ENCODE assay signal across 8 mouse cellular contexts in genomic region chr4:62695946-62696345, GRCm38 (mm10).
DNase-seq lines count a peak whose midpoint lies in the region; ATAC-seq and TF ChIP-seq lines count a peak whose summit lies in the region.
"Had no signal": no experiment of that assay in that cellular context is flagged by ENCODE, and none has a peak within 500 bp of the region (broad histone marks: within the 10 kb centered on the region; RNA-seq: fewer than 3 reads in every experiment).

No protein-coding gene starts in this region.

- 0 out of 2 replicates have a peak overlapping the region, but pooled peaks have one; percentile 11 for H3K9ac ChIP-seq in hindbrain, embryonic 16.5 days (ENCODE audit: low read depth, low read length)
- H3K9ac ChIP-seq in liver, embryonic 13.5 days, result no peak overlapping the region
- H3K9ac ChIP-seq in neural tube, embryonic 15.5 days (replicated peaks), result no peak overlapping the region
- H3K9ac ChIP-seq: stomach, embryonic 15.5 days had no signal

- no peaks in the 10 kb centered on the region; the same call in 1 of the 2 replicates for H3K4me1 ChIP-seq in spleen, adult 2 months (ENCODE audit: control insufficient read depth, insufficient read depth, insufficient read length)
- peaks cover 60% of the 10 kb centered on the region for H3K4me1 ChIP-seq in embryonic facial prominence, embryonic 10.5 days
- H3K4me1 ChIP-seq in hindbrain, embryonic 16.5 days (ENCODE audit: control insufficient read depth, insufficient read depth, low read depth, low read length), result peaks cover 37% of the 10 kb centered on the region
- peaks cover 17% of the 10 kb centered on the region for H3K4me1 ChIP-seq in liver, embryonic 13.5 days (replicated peaks)
- peaks cover 68% of the 10 kb centered on the region for H3K4me1 ChIP-seq in neural tube, embryonic 15.5 days

- peaks cover 8% of the 10 kb centered on the region for H3K36me3 ChIP-seq in spleen, adult 2 months (ENCODE audit: control insufficient read depth, insufficient read depth, low read length)
- peaks cover 74% of the 10 kb centered on the region for H3K36me3 ChIP-seq in embryonic facial prominence, embryonic 10.5 days (replicated peaks)
- H3K36me3 ChIP-seq in hindbrain, embryonic 16.5 days (ENCODE audit: control insufficient read depth, insufficient read depth, low read length), result peaks cover 15% of the 10 kb centered on the region
- H3K36me3 ChIP-seq in liver, embryonic 13.5 days, result no peaks in the 10 kb centered on the region
- H3K36me3 ChIP-seq in neural tube, embryonic 15.5 days, result peaks cover 18% of the 10 kb centered on the region; the same call in 1 of the 2 replicates
- H3K36me3 ChIP-seq: stomach, embryonic 15.5 days had no signal

- no peak for ATAC-seq in hindbrain, embryonic 16.5 days
- ATAC-seq in liver, embryonic 13.5 days (ENCODE audit: low read depth), result no peak
- no peak for ATAC-seq in neural tube, embryonic 15.5 days (ENCODE audit: low FRiP score)

- TF ChIP-seq POLR2A in spleen, adult 2 months (IDR thresholded peaks at IDR 0.05; ENCODE audit: low read depth, low read length), result no peak

- H3K4me3 ChIP-seq in spleen, adult 2 months (ENCODE audit: extremely low read depth, insufficient read depth, insufficient read length), result no peak overlapping the region
- H3K4me3 ChIP-seq in embryonic facial prominence, embryonic 10.5 days, result no peak overlapping the region
- H3K4me3 ChIP-seq in hindbrain, embryonic 16.5 days (ENCODE audit: low read length), result no peak overlapping the region
- no peak overlapping the region for H3K4me3 ChIP-seq in liver, embryonic 13.5 days (replicated peaks)
- H3K4me3 ChIP-seq in neural tube, embryonic 15.5 days (replicated peaks), result no peak overlapping the region
- H3K4me3 ChIP-seq: stomach, embryonic 15.5 days had no signal

- peak; percentile 48 to 50 for DNase-seq in spleen, adult 2 months (ENCODE audit: low read depth in 1 of 2, low spot score in 2 of 2)
- DNase-seq in spleen, adult 12 weeks (ENCODE audit: low spot score), result no peak
- DNase-seq in adrenal gland, postnatal 36 days, result peak; percentile 41 to 68
- DNase-seq in embryonic facial prominence, embryonic 10.5 days (ENCODE audit: low spot score), result peak; percentile 58
- DNase-seq in liver, embryonic 13.5 days, result peak; percentile 23

- H3K27ac ChIP-seq in spleen, adult 2 months (ENCODE audit: insufficient read depth, low read length), result no peak overlapping the region
- H3K27ac ChIP-seq in embryonic facial prominence, embryonic 10.5 days (replicated peaks), result no peak overlapping the region
- 0 out of 2 replicates have a peak overlapping the region, but pooled peaks have one; percentile 20 for H3K27ac ChIP-seq in hindbrain, embryonic 16.5 days (ENCODE audit: low read depth, low read length)
- H3K27ac ChIP-seq in liver, embryonic 13.5 days, result no peak overlapping the region
- 0 out of 2 replicates have a peak overlapping the region, but pooled peaks have one; percentile 23 for H3K27ac ChIP-seq in neural tube, embryonic 15.5 days (replicated peaks)

- TF ChIP-seq CTCF in spleen, adult 2 months (IDR thresholded peaks at IDR 0.05; ENCODE audit: extremely low read depth, insufficient read depth, insufficient read length, insufficient replicate concordance), result peak; percentile 56; the same call in 1 of the 2 replicates

- no peak overlapping the region for H3K4me2 ChIP-seq in hindbrain, embryonic 16.5 days (ENCODE audit: low read length)
- no peak overlapping the region for H3K4me2 ChIP-seq in liver, embryonic 13.5 days
- no peak overlapping the region for H3K4me2 ChIP-seq in neural tube, embryonic 15.5 days
- H3K4me2 ChIP-seq: stomach, embryonic 15.5 days had no signal

- no peaks in the 10 kb centered on the region for H3K9me3 ChIP-seq in embryonic facial prominence, embryonic 10.5 days
- no peaks in the 10 kb centered on the region for H3K9me3 ChIP-seq in hindbrain, embryonic 16.5 days (ENCODE audit: control insufficient read depth, low read length)
- H3K9me3 ChIP-seq in liver, embryonic 13.5 days (replicated peaks), result no peaks in the 10 kb centered on the region
- H3K9me3 ChIP-seq in neural tube, embryonic 15.5 days (replicated peaks), result no peaks in the 10 kb centered on the region
- H3K9me3 ChIP-seq: stomach, embryonic 15.5 days had no signal

- WGBS in spleen, adult 2 months, result 75% methylated on average over 13 of the region's 13 CpGs
- 72% methylated on average over 13 of the region's 13 CpGs for WGBS in embryonic facial prominence, embryonic 10.5 days
- 66% methylated on average over 11 of the region's 13 CpGs for WGBS in hindbrain, embryonic 16.5 days
- WGBS in liver, embryonic 13.5 days (ENCODE audit: insufficient replicate concordance), result 56% methylated on average over 12 of the region's 13 CpGs
- WGBS in neural tube, embryonic 15.5 days, result 76% methylated on average over 13 of the region's 13 CpGs

- H3K27me3 ChIP-seq in spleen, adult 2 months (ENCODE audit: control insufficient read depth, insufficient read depth, low read length), result no peaks in the 10 kb centered on the region
- H3K27me3 ChIP-seq in embryonic facial prominence, embryonic 10.5 days (replicated peaks; ENCODE audit: low read depth, poor library complexity, severe bottlenecking), result no peaks in the 10 kb centered on the region
- no peaks in the 10 kb centered on the region for H3K27me3 ChIP-seq in hindbrain, embryonic 16.5 days (replicated peaks; ENCODE audit: control insufficient read depth, insufficient read depth, low read length)
- no peaks in the 10 kb centered on the region for H3K27me3 ChIP-seq in liver, embryonic 13.5 days
- no peaks in the 10 kb centered on the region for H3K27me3 ChIP-seq in neural tube, embryonic 15.5 days (replicated peaks)
- H3K27me3 ChIP-seq: stomach, embryonic 15.5 days had no signal

Comparison
In these comparisons a context has a peak if more than half of its experiments do, and no peak if none do; other contexts are left out.
1. H3K27ac ChIP-seq: peak in hindbrain, embryonic 16.5 days (single experiment) and neural tube, embryonic 15.5 days (single experiment); none in spleen, adult 2 months (single experiment), embryonic facial prominence, embryonic 10.5 days (single experiment) and liver, embryonic 13.5 days (single experiment).